Mouse (Mus musculus): Measurements from ENCODE around the gene Flnb. TPM values are rescaled to one million over a fixed set of nuclear protein-coding genes. Genes with fewer than 3 reads are reported as not detected.

The Flnb gene
- total and polyA plus RNA-seq, 3 experiments = 0.43 to 2.0 (median 1.8) TPM

DNA sequence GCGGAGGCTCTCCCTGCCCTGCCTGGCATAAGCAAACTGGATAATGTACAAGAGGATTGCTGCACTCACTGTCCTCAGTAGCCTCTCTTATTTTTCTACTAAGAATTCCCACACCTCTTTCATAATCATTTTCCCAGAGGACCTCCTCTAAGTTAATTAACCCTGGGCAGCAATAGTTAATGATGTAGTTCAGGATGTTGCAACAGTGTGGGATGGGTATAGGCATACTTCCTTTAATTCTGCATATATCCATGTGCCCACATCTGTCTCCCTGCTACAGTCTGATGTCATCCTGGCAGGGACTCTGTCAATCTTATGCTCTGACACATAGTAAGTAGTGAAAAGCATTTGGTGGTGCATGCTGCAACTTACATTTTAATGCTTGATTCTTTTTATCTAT is 163.5 kb downstream of the Flnb start:
- ATAC-seq (ENCODE audit: extremely low read depth, insufficient number of reproducible peaks, low FRiP score, poor library complexity, severe bottlenecking) (no peak), DNase-seq (ENCODE audit: low spot score) (no peak)
- no peak overlapping the region for H3K4me3 ChIP-seq (ENCODE audit: low read depth, low read length)
- H3K4me1 ChIP-seq (ENCODE audit: insufficient read depth, low read depth, low read length) = no peaks in the 10 kb centered on the region
- TF ChIP-seq TAL1 (conservative IDR thresholded peaks at IDR 0.05; ENCODE audit: low read depth, low read length) (no peak), CTCF (IDR thresholded peaks at IDR 0.05; ENCODE audit: low read depth, low read length) (no peak), GATA2 (IDR thresholded peaks at IDR 0.05; ENCODE audit: borderline replicate concordance, low read depth, low read length) (no peak), GATA1 (IDR thresholded peaks at IDR 0.05; ENCODE audit: borderline replicate concordance, low read length) (no peak), POLR2AphosphoS5 (IDR thresholded peaks at IDR 0.05; ENCODE audit: insufficient replicate concordance, low read depth, low read length) (no peak)
- H3K36me3 ChIP-seq (replicated peaks) = no peaks in the 10 kb centered on the region
- H3K27me3 ChIP-seq (ENCODE audit: insufficient read depth, low read length) = peaks cover 5% of the 10 kb centered on the region; the same call in 1 of the 2 replicates
- no peaks in the 10 kb centered on the region for H3K9me3 ChIP-seq (replicated peaks)

DNA sequence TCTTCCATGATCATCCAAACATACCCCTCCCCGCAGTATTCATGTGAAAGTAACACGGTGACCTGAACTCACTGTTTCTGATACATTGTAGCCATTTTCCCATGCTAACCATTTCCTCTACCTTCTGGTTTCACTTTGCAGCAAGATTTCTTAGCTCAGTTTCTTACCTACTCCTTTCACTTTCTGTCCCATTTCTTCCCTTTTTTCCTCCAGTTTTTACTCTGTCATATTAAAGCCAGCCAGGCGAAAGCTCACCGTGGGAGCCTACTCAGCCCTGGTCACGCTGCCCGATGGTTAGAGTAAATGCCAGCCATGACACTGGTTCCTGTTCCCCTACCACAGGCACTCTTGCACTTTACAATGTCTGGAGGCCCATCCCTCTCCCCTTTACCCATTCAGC is 169.2 kb downstream of the Flnb start:
- no peak for TF ChIP-seq POLR2AphosphoS5 (IDR thresholded peaks at IDR 0.05; ENCODE audit: insufficient replicate concordance, low read depth, low read length)
- TF ChIP-seq GATA2 (IDR thresholded peaks at IDR 0.05; ENCODE audit: borderline replicate concordance, low read depth, low read length) = no peak
- TF ChIP-seq GATA1 (IDR thresholded peaks at IDR 0.05; ENCODE audit: borderline replicate concordance, low read length) = no peak
- no peak for TF ChIP-seq CTCF (IDR thresholded peaks at IDR 0.05; ENCODE audit: low read depth, low read length)
- TF ChIP-seq TAL1 (conservative IDR thresholded peaks at IDR 0.05; ENCODE audit: low read depth, low read length) = no peak
- no peak overlapping the region for H3K4me3 ChIP-seq (ENCODE audit: low read depth, low read length)
- no peaks in the 10 kb centered on the region for H3K36me3 ChIP-seq (replicated peaks)
- ATAC-seq (ENCODE audit: extremely low read depth, insufficient number of reproducible peaks, low FRiP score, poor library complexity, severe bottlenecking) (no peak), DNase-seq (ENCODE audit: low spot score) (no peak)
- H3K9me3 ChIP-seq (replicated peaks) = no peaks in the 10 kb centered on the region
- 0 out of 2 replicates have a peak, but pooled peaks cover 2% of the 10 kb centered on the region for H3K27me3 ChIP-seq (ENCODE audit: insufficient read depth, low read length)
- 0 out of 2 replicates have a peak, but pooled peaks cover 3% of the 10 kb centered on the region for H3K4me1 ChIP-seq (ENCODE audit: insufficient read depth, low read depth, low read length)

DNA sequence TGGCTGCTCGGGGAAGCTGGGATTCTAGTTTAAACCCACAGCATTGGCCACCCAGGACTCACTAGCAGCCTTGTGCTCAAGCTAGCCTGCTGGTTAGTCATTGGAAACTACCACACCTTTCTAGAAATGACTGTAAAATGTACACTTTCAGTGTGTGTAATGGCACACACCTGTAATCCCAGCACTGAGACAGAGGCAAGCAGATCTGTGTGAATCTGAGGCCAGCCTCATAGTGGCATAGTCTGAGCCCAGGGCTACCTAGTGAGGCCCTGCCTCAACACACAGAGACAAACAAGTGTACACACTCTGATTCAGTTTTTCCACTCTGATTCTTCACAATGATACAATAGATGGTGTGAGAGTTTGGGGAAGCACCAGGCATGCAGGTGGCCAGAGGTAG is 171.6 kb downstream of the Flnb start:
- Histone ChIP-seq H3K4me3 (ENCODE audit: low read depth, low read length) (no peak overlapping the region), H3K9me3 (replicated peaks) (no peaks in the 10 kb centered on the region), H3K4me1 (ENCODE audit: insufficient read depth, low read depth, low read length) (0 out of 2 replicates have a peak, but pooled peaks cover 3% of the 10 kb centered on the region), H3K36me3 (replicated peaks) (no peaks in the 10 kb centered on the region), H3K27me3 (ENCODE audit: insufficient read depth, low read length) (0 out of 2 replicates have a peak, but pooled peaks cover 2% of the 10 kb centered on the region)
- DNase-seq (ENCODE audit: low spot score) = no peak
- TF ChIP-seq POLR2AphosphoS5 (IDR thresholded peaks at IDR 0.05; ENCODE audit: insufficient replicate concordance, low read depth, low read length) (no peak), GATA2 (IDR thresholded peaks at IDR 0.05; ENCODE audit: borderline replicate concordance, low read depth, low read length) (no peak), TAL1 (conservative IDR thresholded peaks at IDR 0.05; ENCODE audit: low read depth, low read length) (no peak), GATA1 (IDR thresholded peaks at IDR 0.05; ENCODE audit: borderline replicate concordance, low read length) (no peak), CTCF (IDR thresholded peaks at IDR 0.05; ENCODE audit: low read depth, low read length) (no peak)
- ATAC-seq (ENCODE audit: extremely low read depth, insufficient number of reproducible peaks, low FRiP score, poor library complexity, severe bottlenecking) = no peak

DNA sequence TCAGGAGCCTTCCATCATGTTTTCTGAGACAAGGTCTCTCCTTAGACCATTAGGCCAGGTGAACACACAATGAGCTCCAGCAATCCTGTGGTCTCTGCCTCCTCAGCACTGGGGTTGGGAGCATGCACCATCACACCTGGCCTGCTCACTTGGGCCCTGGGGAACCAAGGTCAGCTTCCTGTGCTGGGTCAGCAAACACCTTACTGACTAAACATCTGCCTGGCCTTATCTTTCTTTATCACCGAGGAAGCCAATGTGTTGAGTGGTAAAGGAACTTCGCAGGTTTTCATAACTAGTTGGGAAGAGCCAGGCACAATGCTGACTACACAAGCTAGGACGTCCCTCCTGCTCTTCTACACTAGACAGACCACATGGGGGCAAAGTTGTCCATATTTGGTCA is 172.2 kb downstream of the Flnb start:
- Histone ChIP-seq H3K27me3 (ENCODE audit: insufficient read depth, low read length) (0 out of 2 replicates have a peak, but pooled peaks cover 2% of the 10 kb centered on the region), H3K9me3 (replicated peaks) (no peaks in the 10 kb centered on the region), H3K4me3 (ENCODE audit: low read depth, low read length) (no peak overlapping the region), H3K4me1 (ENCODE audit: insufficient read depth, low read depth, low read length) (0 out of 2 replicates have a peak, but pooled peaks cover 3% of the 10 kb centered on the region), H3K36me3 (replicated peaks) (no peaks in the 10 kb centered on the region)
- no peak for DNase-seq (ENCODE audit: low spot score)
- TF ChIP-seq POLR2AphosphoS5 (IDR thresholded peaks at IDR 0.05; ENCODE audit: insufficient replicate concordance, low read depth, low read length) = no peak
- TF ChIP-seq GATA2 (IDR thresholded peaks at IDR 0.05; ENCODE audit: borderline replicate concordance, low read depth, low read length) = no peak
- no peak for TF ChIP-seq TAL1 (conservative IDR thresholded peaks at IDR 0.05; ENCODE audit: low read depth, low read length)
- no peak for TF ChIP-seq GATA1 (IDR thresholded peaks at IDR 0.05; ENCODE audit: borderline replicate concordance, low read length)
- TF ChIP-seq CTCF (IDR thresholded peaks at IDR 0.05; ENCODE audit: low read depth, low read length) = no peak
- no peak for ATAC-seq (ENCODE audit: extremely low read depth, insufficient number of reproducible peaks, low FRiP score, poor library complexity, severe bottlenecking)

DNA sequence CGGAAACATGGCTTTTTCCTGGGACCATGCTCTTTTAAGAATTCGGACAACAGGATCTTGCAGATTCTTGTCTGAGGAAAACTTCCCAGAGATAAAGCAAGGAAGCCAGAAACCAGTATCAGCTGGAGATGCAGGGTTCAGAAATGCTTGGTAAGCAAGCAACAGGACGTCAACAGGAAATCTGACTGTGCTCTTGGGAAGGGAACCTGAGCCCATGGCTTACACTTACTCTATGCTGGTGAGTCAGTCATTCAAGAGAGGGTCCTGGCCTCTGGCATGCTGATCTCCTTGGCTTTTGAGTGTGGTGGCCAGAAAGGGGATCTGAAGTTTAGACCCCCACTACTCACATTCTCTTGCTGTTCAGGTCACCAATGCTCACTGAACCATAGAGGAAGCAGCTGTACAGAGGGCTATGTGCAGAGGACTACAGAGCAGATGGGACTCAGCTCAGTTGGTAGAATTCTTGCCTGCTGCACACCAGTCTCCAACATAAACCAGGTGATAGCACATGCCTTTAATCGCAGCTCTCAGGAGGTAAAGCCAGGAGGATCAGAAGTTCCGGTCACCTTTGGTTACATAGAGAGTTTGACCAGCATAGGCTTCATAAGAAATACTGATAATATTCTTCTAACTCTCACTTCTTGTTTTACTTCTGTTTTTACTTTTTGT is 173.5 kb downstream of the Flnb start:
- TF ChIP-seq GATA1 (IDR thresholded peaks at IDR 0.05; ENCODE audit: borderline replicate concordance, low read length) = no peak
- no peak overlapping the region for H3K4me3 ChIP-seq (ENCODE audit: low read depth, low read length)

DNA sequence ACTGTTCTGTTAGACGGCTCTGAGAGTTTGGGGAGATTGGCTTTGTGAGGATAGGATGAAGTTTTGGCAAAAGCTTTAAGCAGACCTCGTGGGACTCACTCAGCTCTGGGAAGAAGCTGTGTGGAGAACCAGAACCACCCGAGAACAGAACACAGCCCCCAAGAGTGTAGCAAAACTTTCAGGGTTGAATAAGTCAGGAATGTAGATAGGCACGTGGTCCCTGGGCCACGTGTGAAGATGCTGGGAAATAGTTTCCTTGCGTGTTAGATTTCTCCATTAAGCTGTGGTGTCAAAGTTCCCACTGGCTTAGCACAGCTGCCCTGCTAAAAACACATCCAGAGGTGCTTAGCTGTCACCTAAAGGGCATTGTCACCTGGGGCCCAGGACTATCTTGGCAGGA is 174.4 kb downstream of the Flnb start:
- 0 out of 2 replicates have a peak, but pooled peaks cover under 1% of the 10 kb centered on the region for H3K4me1 ChIP-seq (ENCODE audit: insufficient read depth, low read depth, low read length)
- no peaks in the 10 kb centered on the region for H3K9me3 ChIP-seq (replicated peaks)
- 0 out of 2 replicates have a peak, but pooled peaks cover 2% of the 10 kb centered on the region for H3K27me3 ChIP-seq (ENCODE audit: insufficient read depth, low read length)
- DNase-seq (ENCODE audit: low spot score) (no peak), ATAC-seq (ENCODE audit: extremely low read depth, insufficient number of reproducible peaks, low FRiP score, poor library complexity, severe bottlenecking) (no peak)
- H3K36me3 ChIP-seq (replicated peaks) = no peaks in the 10 kb centered on the region
- H3K4me3 ChIP-seq (ENCODE audit: low read depth, low read length) = no peak overlapping the region
- TF ChIP-seq POLR2AphosphoS5 (IDR thresholded peaks at IDR 0.05; ENCODE audit: insufficient replicate concordance, low read depth, low read length) (no peak), GATA2 (IDR thresholded peaks at IDR 0.05; ENCODE audit: borderline replicate concordance, low read depth, low read length) (no peak), TAL1 (conservative IDR thresholded peaks at IDR 0.05; ENCODE audit: low read depth, low read length) (no peak), CTCF (IDR thresholded peaks at IDR 0.05; ENCODE audit: low read depth, low read length) (no peak), GATA1 (IDR thresholded peaks at IDR 0.05; ENCODE audit: borderline replicate concordance, low read length) (no peak)

More for the DNA sequence above, 173.5 kb downstream of the Flnb start:
- no peaks in the 10 kb centered on the region for H3K9me3 ChIP-seq (replicated peaks)
- H3K4me1 ChIP-seq (ENCODE audit: insufficient read depth, low read depth, low read length) = 0 out of 2 replicates have a peak, but pooled peaks cover 3% of the 10 kb centered on the region
- DNase-seq (ENCODE audit: low spot score) (no peak), ATAC-seq (ENCODE audit: extremely low read depth, insufficient number of reproducible peaks, low FRiP score, poor library complexity, severe bottlenecking) (no peak)
- H3K36me3 ChIP-seq (replicated peaks) = no peaks in the 10 kb centered on the region
- H3K27me3 ChIP-seq (ENCODE audit: insufficient read depth, low read length) = 0 out of 2 replicates have a peak, but pooled peaks cover 2% of the 10 kb centered on the region

Measured in G1E (cell line).